Comparison of ENCODE assay signal across 8 mouse cellular contexts in the genomic region with DNA sequence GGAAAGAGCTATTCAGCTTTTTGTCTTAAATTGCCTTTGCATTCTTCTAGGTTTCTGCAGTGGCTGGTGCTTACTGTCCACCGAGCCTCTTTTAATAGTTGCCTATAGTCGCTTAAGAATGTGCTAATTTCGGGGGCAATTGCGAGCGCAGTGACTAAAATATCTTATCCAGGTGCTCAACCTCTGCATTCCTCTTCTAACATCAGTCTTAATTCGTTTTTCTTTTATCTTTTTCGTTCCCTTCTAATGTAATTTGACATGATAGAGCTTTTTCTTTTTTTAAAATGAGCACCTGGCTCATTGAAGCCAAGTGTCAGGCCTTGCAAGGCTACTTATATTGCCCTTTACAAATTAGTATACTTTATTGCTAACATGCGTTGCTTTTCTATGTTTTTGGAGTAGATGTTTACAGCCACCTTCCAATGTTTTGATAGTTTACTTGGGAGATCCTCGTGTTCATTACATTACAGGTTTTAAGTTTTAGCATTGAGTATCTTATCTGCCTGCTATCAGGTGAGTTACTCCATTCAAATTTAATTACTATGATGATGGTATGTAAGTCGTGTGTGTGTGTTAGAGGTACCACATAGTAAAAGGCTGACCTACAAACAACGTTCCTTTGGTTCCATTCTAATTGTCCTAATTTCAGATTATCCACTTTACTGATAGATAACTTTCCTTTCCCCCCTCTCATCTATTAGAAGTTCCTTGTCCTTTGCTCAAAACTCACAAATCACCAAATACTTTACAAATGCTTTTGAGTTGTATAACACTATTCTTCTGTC. TPM values are rescaled to one million over a fixed set of nuclear protein-coding genes. Genes with fewer than 3 reads are reported as not detected.
A peak's percentile ranks its signal among the peaks of the same experiment; 100 is the strongest.
DNase-seq lines count a peak whose midpoint lies in the region; ATAC-seq and TF ChIP-seq lines count a peak whose summit lies in the region.
"Had no signal": no experiment of that assay in that cellular context is flagged by ENCODE, and none has a peak within 500 bp of the region (broad histone marks: within the 10 kb centered on the region; RNA-seq: fewer than 3 reads in every experiment).

No protein-coding gene starts in this region.

- peak overlapping the region; percentile 62 for H3K4me2 ChIP-seq in CH12.LX (ENCODE audit: insufficient read depth, low read depth, poor library complexity, severe bottlenecking)
- H3K4me2 ChIP-seq in forebrain, embryonic 13.5 days: peak overlapping the region; percentile 62
- H3K4me2 ChIP-seq in liver, embryonic 14.5 days (ENCODE audit: low read depth): peak overlapping the region; percentile 76

- TF ChIP-seq CTCF in CH12.LX (conservative IDR thresholded peaks at IDR 0.05 in 1 of 2, IDR thresholded peaks at IDR 0.05 in 1 of 2; ENCODE audit: low read depth in 2 of 2, low read length in 2 of 2): no peak
- no peak for TF ChIP-seq CTCF in liver, embryonic 14.5 days (IDR thresholded peaks at IDR 0.05; ENCODE audit: low read depth)

- peak; percentile 76 for DNase-seq in 416B (ENCODE audit: low read depth)
- DNase-seq in CH12.LX (ENCODE audit: extremely low read depth): no peak
- DNase-seq in liver, embryonic 14.5 days (ENCODE audit: low read depth in 3 of 3, low spot score in 3 of 3): peak in 1 of 3 experiments; percentile 60
- DNase-seq in right cerebral cortex, adult 2 months (ENCODE audit: low spot score in 2 of 2): no peak
- DNase-seq in cerebellum, postnatal 25 days: no peak

- dilution Hi-C loops in CH12.LX (cut with MboI; ENCODE audit: extremely low pct_ligation_motif_present, extremely low pct_unique_long_range_greater_than_20kb, low sequenced_read_pairs): no loop called here

- H3K9ac ChIP-seq in CH12.LX (ENCODE audit: insufficient read depth, low read depth): peak overlapping the region; percentile 89; the same call in 1 of the 2 replicates
- H3K9ac ChIP-seq in forebrain, embryonic 13.5 days: peak overlapping the region; percentile 73
- H3K9ac ChIP-seq in liver, embryonic 14.5 days (replicated peaks): peak overlapping the region; percentile 96

- no peak for TF ChIP-seq EP300 in CH12.LX (IDR thresholded peaks at IDR 0.05; ENCODE audit: low read length)
- TF ChIP-seq EP300 in liver, embryonic 14.5 days (IDR thresholded peaks at IDR 0.05; ENCODE audit: low read depth): peak; percentile 3; the same call in 1 of the 2 replicates

- no peak for ATAC-seq in forebrain, embryonic 13.5 days
- ATAC-seq in liver, embryonic 14.5 days (ENCODE audit: insufficient read depth): no peak
- no peak for ATAC-seq in megakaryocyte progenitor cell, adult 5-6 weeks (replicated peaks; ENCODE audit: poor library complexity)

- in situ Hi-C loops in CH12.LX (cut with MboI; ENCODE audit: low pct_ligation_motif_present, low pct_unique_long_range_greater_than_20kb, low sequenced_read_pairs): no loop called here

- H3K4me1 ChIP-seq in CH12.LX (ENCODE audit: control insufficient read depth in 1 of 2, insufficient read depth in 2 of 2): peaks cover 10 to 35% of the 10 kb centered on the region in 2 experiments
- peaks cover 39% of the 10 kb centered on the region for H3K4me1 ChIP-seq in forebrain, embryonic 13.5 days
- H3K4me1 ChIP-seq in liver, embryonic 14.5 days (replicated peaks; ENCODE audit: control insufficient read depth in 2 of 2, insufficient read depth in 2 of 2, low read length in 1 of 2): peaks cover 29 to 40% of the 10 kb centered on the region in 2 experiments

- H3K27ac ChIP-seq in CH12.LX (ENCODE audit: insufficient read depth, low read depth): peak overlapping the region; percentile 8; the same call in 1 of the 2 replicates
- H3K27ac ChIP-seq in forebrain, embryonic 13.5 days: peak overlapping the region; percentile 71
- H3K27ac ChIP-seq in liver, embryonic 14.5 days: peak overlapping the region; percentile 94

- TF ChIP-seq POLR2A in CH12.LX (IDR thresholded peaks at IDR 0.05; ENCODE audit: low read depth, low read length): no peak; the same call in none of the 2 replicates

- H3K36me3 ChIP-seq in CH12.LX (replicated peaks in 1 of 2; ENCODE audit: control insufficient read depth in 1 of 2, insufficient read depth in 1 of 2, low read length in 1 of 2): no peaks in the 10 kb centered on the region
- H3K36me3 ChIP-seq in forebrain, embryonic 13.5 days (ENCODE audit: poor library complexity, severe bottlenecking): no peaks in the 10 kb centered on the region
- no peaks in the 10 kb centered on the region for H3K36me3 ChIP-seq in liver, embryonic 14.5 days (replicated peaks; ENCODE audit: control insufficient read depth, insufficient read depth, low read depth)

- H3K27me3 ChIP-seq in CH12.LX (replicated peaks): no peaks in the 10 kb centered on the region
- no peaks in the 10 kb centered on the region for H3K27me3 ChIP-seq in forebrain, embryonic 13.5 days
- no peaks in the 10 kb centered on the region for H3K27me3 ChIP-seq in liver, embryonic 14.5 days (ENCODE audit: control insufficient read depth, insufficient read depth, low read length)

- 2% methylated on average over 11 of the region's 11 CpGs for WGBS in forebrain, embryonic 13.5 days
- under 1% methylated on average over 11 of the region's 11 CpGs for WGBS in liver, embryonic 14.5 days (ENCODE audit: insufficient replicate concordance)

- no peak for TF ChIP-seq RAD21 in CH12.LX (IDR thresholded peaks at IDR 0.05; ENCODE audit: low read depth, low read length)

- H3K9me3 ChIP-seq in CH12.LX (replicated peaks; ENCODE audit: low read length): no peaks in the 10 kb centered on the region
- H3K9me3 ChIP-seq in forebrain, embryonic 13.5 days (replicated peaks): no peaks in the 10 kb centered on the region
- H3K9me3 ChIP-seq in liver, embryonic 14.5 days (ENCODE audit: control insufficient read depth, low read length): no peaks in the 10 kb centered on the region

- peak overlapping the region; percentile 41 to 63 (median 48) for H3K4me3 ChIP-seq in CH12.LX (replicated peaks in 1 of 3; ENCODE audit: low read depth in 2 of 3, low read length in 2 of 3, poor library complexity in 1 of 3)
- H3K4me3 ChIP-seq in forebrain, embryonic 13.5 days: peak overlapping the region; percentile 45
- H3K4me3 ChIP-seq in liver, embryonic 14.5 days (ENCODE audit: insufficient read depth in 1 of 2, low read depth in 2 of 2, low read length in 2 of 2): peak overlapping the region; percentile 72 to 74

- H3K79me2 ChIP-seq in CH12.LX (replicated peaks; ENCODE audit: control insufficient read depth, extremely low read depth, insufficient read depth, poor library complexity, severe bottlenecking): no peaks in the 10 kb centered on the region

TF ChIP-seq in CH12.LX, 34 proteins besides CTCF, POLR2A, EP300 and RAD21 (continues in another document):
- TF ChIP-seq SMC3 (IDR thresholded peaks at IDR 0.05; ENCODE audit: low read depth, low read length): no peak; the same call in 1 of the 2 replicates
- TF ChIP-seq POLR2AphosphoS2 (IDR thresholded peaks at IDR 0.05; ENCODE audit: low read depth, low read length): peak; percentile 99
- TF ChIP-seq SIN3A (IDR thresholded peaks at IDR 0.05; ENCODE audit: low read length): 0 out of 2 replicates have a peak, but pooled peaks have one; percentile 4
- TF ChIP-seq MXI1 (IDR thresholded peaks at IDR 0.05; ENCODE audit: low read depth, low read length): no peak
- TF ChIP-seq USF2 (conservative IDR thresholded peaks at IDR 0.05; ENCODE audit: low read depth, low read length): no peak

RNA-seq across cellular contexts. Expression of a gene that starts 1.1 kb away (rescaled TPM):
- total RNA-seq in CH12.LX (2012; rRNA removed) (0.67 and 1.4 TPM in 2 replicates), CH12.LX (2014; rRNA removed) (1.2 and 1.4 TPM in 2 replicates)
- polyA plus RNA-seq in CH12.LX (2012; ENCODE audit: insufficient read length, low read depth): 0.33 and 0.34 TPM in 2 replicates
- 0.34 and 0.93 TPM in 2 replicates for polyA plus RNA-seq in forebrain, embryonic 13.5 days (2015; fragmentation: Nextera tagmentation; extraction: Ambion mirVana)
- polyA plus RNA-seq in liver, embryonic 14.5 days (2012; rRNA removed): 2.4 and 3.6 TPM in 2 replicates
- 2.6 and 5.7 TPM in 2 replicates for polyA plus RNA-seq in liver, embryonic 14.5 days (2014; fragmentation: Nextera tagmentation; extraction: Ambion mirVana)
- total RNA-seq in megakaryocyte progenitor cell, adult 5-6 weeks (2015): 17.3 and 17.9 TPM in 2 replicates
- total RNA-seq in megakaryocyte progenitor cell, adult 5-6 weeks (2017): 2.8 TPM in 1 of 2 replicates, not detected in the other
- polyA plus RNA-seq: gonadal fat pad, adult 2 months had no signal

RNA-seq across cellular contexts. Expression of a gene that starts 2.3 kb away (rescaled TPM):
- total RNA-seq in CH12.LX (2012; rRNA removed) (1,248 and 1,515 TPM in 2 replicates), CH12.LX (2014; rRNA removed) (48.1 and 113 TPM in 2 replicates)
- 0.64 and 0.98 TPM in 2 replicates for polyA plus RNA-seq in CH12.LX (2012; ENCODE audit: insufficient read length, low read depth)
- 46.4 and 48.0 TPM in 2 replicates for polyA plus RNA-seq in forebrain, embryonic 13.5 days (2015; fragmentation: Nextera tagmentation; extraction: Ambion mirVana)
- 45.7 and 46.3 TPM in 2 replicates for polyA plus RNA-seq in liver, embryonic 14.5 days (2012; rRNA removed)
- polyA plus RNA-seq in liver, embryonic 14.5 days (2014; fragmentation: Nextera tagmentation; extraction: Ambion mirVana): 32.0 TPM in 2 replicates
- not detected in 2 replicates for total RNA-seq in megakaryocyte progenitor cell, adult 5-6 weeks (2015)
- total RNA-seq in megakaryocyte progenitor cell, adult 5-6 weeks (2017): 7,846 and 10,813 TPM in 2 replicates

RNA-seq across cellular contexts. Expression of a gene that starts 7.5 kb away (rescaled TPM):
- 4,203 and 5,136 TPM in 2 replicates for total RNA-seq in CH12.LX (2012; rRNA removed)
- not detected in 2 replicates for total RNA-seq in CH12.LX (2014; rRNA removed)
- polyA plus RNA-seq in CH12.LX (2012; ENCODE audit: insufficient read length, low read depth): 2.5 and 2.7 TPM in 2 replicates
- 74.1 and 91.2 TPM in 2 replicates for polyA plus RNA-seq in forebrain, embryonic 13.5 days (2015; fragmentation: Nextera tagmentation; extraction: Ambion mirVana)
- 32.9 and 34.5 TPM in 2 replicates for polyA plus RNA-seq in liver, embryonic 14.5 days (2012; rRNA removed)
- polyA plus RNA-seq in liver, embryonic 14.5 days (2014; fragmentation: Nextera tagmentation; extraction: Ambion mirVana): 34.2 and 39.0 TPM in 2 replicates
- total RNA-seq in megakaryocyte progenitor cell, adult 5-6 weeks (2015): 54.6 and 61.5 TPM in 2 replicates
- 0.67 and 1,948 TPM in 2 replicates for total RNA-seq in megakaryocyte progenitor cell, adult 5-6 weeks (2017)

RNA-seq across cellular contexts. Expression of a gene that starts 8.6 kb away (rescaled TPM):
- total RNA-seq in CH12.LX (2012; rRNA removed) (1,105 and 1,173 TPM in 2 replicates), CH12.LX (2014; rRNA removed) (11.0 and 15.3 TPM in 2 replicates)
- 1.3 TPM in 2 replicates for polyA plus RNA-seq in CH12.LX (2012; ENCODE audit: insufficient read length, low read depth)
- polyA plus RNA-seq in forebrain, embryonic 13.5 days (2015; fragmentation: Nextera tagmentation; extraction: Ambion mirVana): 14.7 and 15.0 TPM in 2 replicates
- polyA plus RNA-seq in liver, embryonic 14.5 days (2012; rRNA removed): 91.6 and 122 TPM in 2 replicates
- polyA plus RNA-seq in liver, embryonic 14.5 days (2014; fragmentation: Nextera tagmentation; extraction: Ambion mirVana): 13.6 and 14.6 TPM in 2 replicates
- total RNA-seq in megakaryocyte progenitor cell, adult 5-6 weeks (2015): 259 and 308 TPM in 2 replicates
- total RNA-seq in megakaryocyte progenitor cell, adult 5-6 weeks (2017): 127 and 135 TPM in 2 replicates

RNA-seq across cellular contexts. Expression of a gene that starts 15.6 kb away (rescaled TPM):
- total RNA-seq in CH12.LX (2012; rRNA removed) (116 and 130 TPM in 2 replicates), CH12.LX (2014; rRNA removed) (1.0 and 2.5 TPM in 2 replicates)
- polyA plus RNA-seq in CH12.LX (2012; ENCODE audit: insufficient read length, low read depth): 0.20 and 0.91 TPM in 2 replicates
- polyA plus RNA-seq in forebrain, embryonic 13.5 days (2015; fragmentation: Nextera tagmentation; extraction: Ambion mirVana): 22.4 and 24.3 TPM in 2 replicates
- 12.2 and 16.3 TPM in 2 replicates for polyA plus RNA-seq in liver, embryonic 14.5 days (2012; rRNA removed)
- polyA plus RNA-seq in liver, embryonic 14.5 days (2014; fragmentation: Nextera tagmentation; extraction: Ambion mirVana): 15.1 TPM in 2 replicates
- total RNA-seq in megakaryocyte progenitor cell, adult 5-6 weeks (2015): 111 and 118 TPM in 2 replicates
- 114 and 115 TPM in 2 replicates for total RNA-seq in megakaryocyte progenitor cell, adult 5-6 weeks (2017)

Comparison
In these comparisons a context has a peak if more than half of its experiments do, and no peak if none do; other contexts are left out.
1. H3K27ac ChIP-seq: peak in every context shown above with its lines; median percentile 94 in liver, embryonic 14.5 days; 71 in forebrain, embryonic 13.5 days; 8 in CH12.LX.
2. RNA of a gene that starts 2.3 kb away (polyA plus RNA-seq): 46.4 to 48.0 TPM in forebrain, embryonic 13.5 days and 32.0 to 46.3 TPM in liver, embryonic 14.5 days; 0.64 to 0.98 TPM in CH12.LX; every median in the first group is over 10 times any median in the second.
3. Peak in every context shown above with its lines, with median percentiles within 50 percentile points of each other: H3K4me2 ChIP-seq, H3K4me3 ChIP-seq and H3K9ac ChIP-seq.